Mouse (Mus musculus) hindbrain, embryonic 15.5 days (tissue): ENCODE measurements around the gene Akap7. TPM values are rescaled to one million over a fixed set of nuclear protein-coding genes. Genes with fewer than 3 reads are reported as not detected.
"Not testable (repeated sequence)": the region's sequence is repeated elsewhere in the genome, so short reads cannot be mapped to it uniquely, and the experiment has no call there.

Experiments
- ATAC-seq: fragments of 200-750 bp; cut with Nextera tagmentation; 2 replicates; pipeline ENCODE4 v1.8.0; 2017; ENCODE audit warnings: low read depth, moderate number of reproducible peaks, moderate TSS enrichment; ENCODE audit not compliant: low FRiP score
- H3K27ac ChIP-seq: fragments of 300-500 bp; sonication (generic); replicated peaks from 2 replicates; pipeline ENCODE4 v1.5.1; 2015; ENCODE audit warnings: mild to moderate bottlenecking, inconsistent platforms
- H3K27me3 ChIP-seq: fragments of 300-500 bp; sonication (generic); 2 replicates; pipeline ENCODE4 v1.6.1; 2015; ENCODE audit warnings: control low read depth, inconsistent platforms
- H3K36me3 ChIP-seq: fragments of 300-500 bp; sonication (generic); 2 replicates; pipeline ENCODE4 v1.6.1; 2015; ENCODE audit warnings: control low read depth, inconsistent platforms
- H3K4me1 ChIP-seq: fragments of 300-500 bp; sonication (generic); replicated peaks from 2 replicates; pipeline ENCODE4 v1.6.1; 2015; ENCODE audit warnings: control low read depth, inconsistent platforms
- H3K4me2 ChIP-seq: fragments of 300-500 bp; sonication (generic); 2 replicates; pipeline ENCODE4 v1.6.1; 2015; ENCODE audit warnings: moderate library complexity, mild to moderate bottlenecking, inconsistent platforms
- H3K4me3 ChIP-seq: fragments of 300-500 bp; sonication (generic); 2 replicates; pipeline ENCODE4 v1.5.1; 2015; ENCODE audit warnings: mild to moderate bottlenecking, inconsistent platforms
- H3K9ac ChIP-seq: fragments of 300-500 bp; sonication (generic); 2 replicates; pipeline ENCODE4 v1.6.1; 2015; ENCODE audit warnings: inconsistent platforms
- H3K9me3 ChIP-seq: fragments of 300-500 bp; sonication (generic); 2 replicates; pipeline ENCODE4 v1.6.1; 2016; ENCODE audit warnings: control low read depth, inconsistent platforms
- whole genome bisulfite sequencing: fragments of 180-500 bp; shearing (Covaris S2); methylation state at CpG from one replicate; pipeline ENCODE4 v1.1.7; 2015; 5-methylcytosine and 5-hydroxymethylcytosine counted together
- polyA plus RNA-seq: library from polyadenylated mRNA; unstranded; fragments of >200 nt; fragmentation: Nextera tagmentation; extraction: Ambion mirVana; gene quantifications from 2 replicates; pipeline ENCODE4 v1.2.1, GENCODE M21; 2015

The Akap7 gene
- polyA plus RNA-seq, 1 experiment from 2014 or later: 51.6 TPM

GRCm38 (mm10) chr10:25207866-25208265 lies 99.8 kb downstream of the Akap7 start:
- Histone ChIP-seq H3K4me1 (0 out of 2 replicates have a peak, but pooled peaks cover 4% of the 10 kb centered on the region), H3K9me3 (no peaks in the 10 kb centered on the region), H3K27ac (no peak overlapping the region), H3K4me2 (no peak overlapping the region), H3K36me3 (no peaks in the 10 kb centered on the region), H3K27me3 (no peaks in the 10 kb centered on the region), H3K4me3 (no peak overlapping the region), H3K9ac (no peak overlapping the region)
- no peak for ATAC-seq
- WGBS: 34% methylated on average over 6 of the region's 6 CpGs

GRCm38 (mm10) chr10:25200691-25201090 lies 107.0 kb downstream of the Akap7 start:
- peak overlapping the region; percentile 54 for H3K4me3 ChIP-seq

GRCm38 (mm10) chr10:25199510-25200353 lies 107.9 kb downstream of the Akap7 start:
- Histone ChIP-seq H3K27me3 (no peaks in the 10 kb centered on the region), H3K36me3 (no peaks in the 10 kb centered on the region), H3K9me3 (no peaks in the 10 kb centered on the region), H3K4me2 (peak overlapping the region; percentile 70), H3K27ac (peak overlapping the region; percentile 74), H3K9ac (peak overlapping the region; percentile 58), H3K4me3 (peak overlapping the region; percentile 54), H3K4me1 (peaks cover 11% of the 10 kb centered on the region)
- peak; percentile 90 for ATAC-seq
- WGBS: 13% methylated on average over 32 of the region's 32 CpGs

More at GRCm38 (mm10) chr10:25200691-25201090, 107.0 kb downstream of the Akap7 start:
- 0 out of 2 replicates have a peak overlapping the region, but pooled peaks have one; percentile 74 for H3K27ac ChIP-seq
- no peak for ATAC-seq
- 75% methylated on average over 7 of the region's 7 CpGs for WGBS
- no peaks in the 10 kb centered on the region for H3K27me3 ChIP-seq
- peaks cover 11% of the 10 kb centered on the region for H3K4me1 ChIP-seq
- peak overlapping the region; percentile 70 for H3K4me2 ChIP-seq
- no peaks in the 10 kb centered on the region for H3K36me3 ChIP-seq
- no peaks in the 10 kb centered on the region for H3K9me3 ChIP-seq
- H3K9ac ChIP-seq: peak overlapping the region; percentile 58; the same call in 1 of the 2 replicates

DNA sequence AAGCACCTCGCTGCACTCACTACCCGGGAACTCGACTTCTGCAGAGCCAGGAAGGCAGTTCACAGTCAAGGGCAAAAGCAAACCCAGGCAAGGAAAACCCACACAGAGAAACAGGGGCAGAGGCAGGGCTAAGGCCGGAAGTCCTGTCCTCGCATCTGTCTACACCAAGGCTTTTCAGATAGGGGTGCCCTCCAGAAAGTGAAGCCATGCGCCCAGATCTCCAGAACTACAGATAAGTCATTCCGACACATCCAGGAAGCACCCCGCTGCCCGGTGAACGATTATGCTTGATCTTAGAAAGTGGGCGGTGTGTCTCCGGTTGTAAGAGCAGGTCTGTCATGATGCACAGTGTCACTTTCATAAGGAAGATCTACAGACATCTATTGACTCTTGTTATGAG lies 109.1 kb downstream of the Akap7 start:
- Histone ChIP-seq H3K4me1 (peaks cover 11% of the 10 kb centered on the region), H3K4me3 (peak overlapping the region; percentile 54), H3K27ac (no peak overlapping the region), H3K27me3 (no peaks in the 10 kb centered on the region), H3K36me3 (no peaks in the 10 kb centered on the region), H3K9me3 (no peaks in the 10 kb centered on the region), H3K9ac (no peak overlapping the region), H3K4me2 (peak overlapping the region; percentile 70)
- no peak for ATAC-seq
- WGBS: 74% methylated on average over 12 of the region's 12 CpGs

DNA sequence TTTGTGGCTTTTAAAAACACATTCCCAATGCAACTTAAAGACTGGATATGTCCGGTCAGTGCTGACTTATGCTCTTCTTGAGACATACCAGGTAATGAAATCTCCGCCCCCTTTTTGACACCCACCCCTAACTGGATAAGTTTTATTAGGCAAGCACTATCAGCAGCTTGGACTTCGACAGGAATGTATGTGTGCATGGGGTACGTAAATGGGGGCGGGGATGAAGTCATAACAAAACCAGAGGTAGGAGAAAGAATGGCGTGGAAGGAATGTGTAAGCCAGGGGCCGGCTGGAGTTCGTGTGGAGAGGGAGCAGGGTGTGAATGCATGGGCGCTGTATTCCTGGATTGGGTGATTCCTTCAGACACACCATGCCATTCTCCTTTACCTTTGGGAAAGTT lies 109.6 kb downstream of the Akap7 start:
- Histone ChIP-seq H3K36me3 (no peaks in the 10 kb centered on the region), H3K4me3 (peak overlapping the region; percentile 54), H3K9ac (no peak overlapping the region), H3K9me3 (no peaks in the 10 kb centered on the region), H3K27ac (no peak overlapping the region; the same call in 1 of the 2 replicates), H3K27me3 (no peaks in the 10 kb centered on the region), H3K4me1 (peaks cover 11% of the 10 kb centered on the region), H3K4me2 (peak overlapping the region; percentile 70)
- no peak for ATAC-seq
- WGBS: 79% methylated on average over 9 of the region's 9 CpGs

DNA sequence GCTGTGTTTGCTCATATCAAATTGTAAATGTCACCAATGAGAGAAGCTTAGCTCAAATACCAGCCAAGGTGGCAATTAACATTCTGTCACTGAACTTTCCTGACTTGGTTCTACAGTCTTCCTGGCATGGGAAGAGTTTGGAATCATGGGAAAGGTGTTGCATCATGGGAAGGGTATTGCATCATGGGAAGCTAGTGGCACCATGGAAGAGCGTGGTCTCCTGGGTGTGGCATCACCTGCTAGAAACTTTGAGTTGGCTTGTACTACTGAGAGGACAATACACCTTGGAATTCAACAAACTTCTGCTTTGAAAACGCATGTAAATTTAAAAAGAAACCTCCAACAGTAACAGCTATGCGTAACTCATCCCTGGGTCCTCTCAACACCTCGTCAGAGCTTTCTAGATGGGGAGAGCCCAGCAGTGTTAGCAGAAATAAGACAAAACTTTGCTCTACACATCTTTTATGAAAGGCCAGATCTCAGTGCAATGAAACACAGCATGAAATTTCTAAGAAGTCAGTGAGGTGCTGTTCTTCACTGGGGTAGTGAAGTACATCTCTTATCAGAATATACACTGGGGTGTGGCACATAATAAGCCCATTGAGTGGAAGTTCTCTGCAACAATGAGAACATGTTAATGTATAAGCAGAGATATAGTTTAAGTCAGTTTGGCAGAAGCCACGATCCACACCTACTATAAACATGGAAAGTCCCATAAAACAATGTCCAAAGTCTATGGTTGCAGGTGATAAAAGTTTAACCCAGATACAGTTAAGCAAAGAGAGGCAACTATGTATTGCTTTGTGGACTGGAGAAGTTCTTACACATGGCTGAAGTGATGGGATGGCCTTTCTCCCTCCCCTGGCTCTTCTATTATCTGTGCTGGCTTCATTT lies 115.2 kb downstream of the Akap7 start:
- WGBS: 92% methylated on average over 5 of the region's 5 CpGs
- H3K4me1 ChIP-seq: no peaks in the 10 kb centered on the region
- no peak overlapping the region for H3K9ac ChIP-seq
- no peaks in the 10 kb centered on the region for H3K9me3 ChIP-seq
- H3K36me3 ChIP-seq: no peaks in the 10 kb centered on the region
- no peak overlapping the region for H3K27ac ChIP-seq
- H3K4me3 ChIP-seq: no peak overlapping the region
- ATAC-seq: no peak
- H3K27me3 ChIP-seq: no peaks in the 10 kb centered on the region
- H3K4me2 ChIP-seq: no peak overlapping the region

DNA sequence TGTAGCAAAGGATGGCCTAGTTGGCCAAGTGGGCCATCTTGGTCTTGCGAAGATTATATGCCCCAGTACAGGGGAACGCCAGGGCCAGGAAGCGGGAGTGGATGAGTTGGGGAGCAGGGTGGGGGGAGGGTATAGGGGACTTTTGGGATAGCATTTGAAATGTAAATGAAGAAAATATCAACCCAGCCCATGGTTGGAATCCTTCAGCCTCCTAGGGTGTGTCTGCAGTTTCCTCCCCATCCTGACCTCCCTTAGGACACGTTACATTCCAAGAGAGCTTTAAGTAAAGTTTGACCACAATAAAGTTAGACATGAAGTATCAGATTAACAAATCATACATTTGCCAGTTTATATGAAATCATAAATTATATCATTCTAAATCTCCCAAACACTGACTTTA lies 116.5 kb downstream of the Akap7 start:
- Histone ChIP-seq H3K9me3 (no peaks in the 10 kb centered on the region), H3K4me2 (no peak overlapping the region), H3K4me3 (no peak overlapping the region), H3K27me3 (no peaks in the 10 kb centered on the region), H3K4me1 (no peaks in the 10 kb centered on the region), H3K9ac (no peak overlapping the region), H3K27ac (no peak overlapping the region), H3K36me3 (no peaks in the 10 kb centered on the region)
- WGBS: 93% methylated on average over 4 of the region's 4 CpGs
- ATAC-seq: no peak

DNA sequence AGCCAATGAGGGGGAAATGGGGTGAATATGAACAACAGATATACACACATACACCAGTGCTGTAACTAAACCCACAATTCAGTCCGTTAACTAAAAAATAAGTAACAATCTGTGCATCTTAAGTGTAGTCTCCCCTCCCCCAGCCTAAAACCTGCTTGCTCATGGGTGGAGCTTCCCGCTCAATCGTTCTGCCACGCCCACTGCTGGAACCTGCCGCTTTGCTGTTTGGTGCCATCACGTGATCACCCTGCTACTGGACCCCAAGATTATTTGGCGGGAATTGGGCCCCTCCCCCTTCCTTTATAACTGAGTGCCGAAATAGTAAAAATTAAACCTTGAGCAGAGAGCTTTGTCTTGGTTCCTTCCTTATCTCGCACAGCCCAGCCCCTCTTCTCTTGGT lies 121.4 kb downstream of the Akap7 start:
- not testable (repeated sequence) for H3K9me3 ChIP-seq, H3K27ac ChIP-seq, H3K9ac ChIP-seq, ATAC-seq, H3K4me1 ChIP-seq, H3K36me3 ChIP-seq, H3K27me3 ChIP-seq, H3K4me3 ChIP-seq, H3K4me2 ChIP-seq
- 57% methylated on average over 9 of the region's 9 CpGs for WGBS

DNA sequence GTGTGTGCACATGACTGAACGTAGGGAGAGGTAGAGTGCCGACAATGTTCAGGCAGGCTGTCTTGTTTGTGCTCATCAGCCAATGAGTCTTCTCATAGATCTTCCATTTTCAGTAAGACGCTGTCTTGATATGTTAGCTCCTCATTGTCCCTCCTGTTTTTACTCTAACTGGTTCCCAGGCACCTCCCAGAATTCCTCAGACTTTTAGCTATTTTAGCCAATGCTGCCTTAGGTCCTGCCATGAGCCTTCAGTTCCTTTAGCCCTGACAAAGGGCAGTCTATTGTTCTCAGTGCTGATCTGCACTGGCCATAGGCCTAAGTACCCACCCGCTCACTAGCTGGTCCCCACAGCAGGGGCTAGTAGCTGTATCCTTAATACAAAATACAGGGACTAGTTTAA lies 122.0 kb downstream of the Akap7 start:
- no peak overlapping the region for H3K9ac ChIP-seq
- H3K27me3 ChIP-seq: no peaks in the 10 kb centered on the region
- no peak overlapping the region for H3K27ac ChIP-seq
- 96% methylated on average over 4 of the region's 4 CpGs for WGBS
- H3K4me3 ChIP-seq: no peak overlapping the region
- H3K9me3 ChIP-seq: no peaks in the 10 kb centered on the region
- no peak for ATAC-seq
- no peaks in the 10 kb centered on the region for H3K36me3 ChIP-seq
- no peak overlapping the region for H3K4me2 ChIP-seq
- no peaks in the 10 kb centered on the region for H3K4me1 ChIP-seq

DNA sequence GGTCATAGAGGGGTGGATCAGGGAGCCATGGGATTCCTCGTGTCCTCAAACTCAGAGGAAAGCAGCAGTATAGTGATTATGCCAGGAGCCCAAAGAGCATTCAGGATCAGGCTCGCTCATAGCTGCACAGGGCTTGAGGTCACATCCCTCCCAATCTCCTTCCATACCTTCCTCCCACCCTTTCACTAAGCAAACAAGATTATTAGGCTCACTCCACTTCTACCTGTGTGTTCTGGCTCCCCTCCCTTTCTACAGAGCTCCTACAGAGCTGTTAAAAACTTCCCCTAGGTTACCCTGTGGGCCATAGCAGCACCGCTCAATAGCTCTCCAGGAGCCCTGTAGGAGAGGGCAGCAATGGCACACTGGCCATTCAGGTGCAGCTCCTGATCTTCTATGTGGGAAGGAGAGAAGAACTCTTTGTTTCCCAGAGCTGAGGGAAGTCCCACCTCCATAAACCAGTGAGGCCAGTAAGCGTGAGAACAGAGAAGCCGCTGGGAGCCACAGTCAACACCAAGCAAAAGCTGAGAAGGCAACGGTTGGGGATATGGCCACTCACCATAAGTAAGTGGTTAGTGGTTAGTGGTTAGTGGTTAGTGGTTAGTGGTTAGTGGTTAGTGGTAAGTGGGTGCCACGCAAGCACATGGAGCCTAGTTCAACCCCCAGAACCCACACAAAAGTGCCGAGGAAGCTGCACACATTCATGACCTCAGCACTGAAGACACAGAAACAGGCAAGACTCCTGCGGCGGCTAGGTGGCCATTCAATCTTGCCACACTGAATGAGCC lies 122.7 kb downstream of the Akap7 start:
- H3K36me3 ChIP-seq: no peaks in the 10 kb centered on the region
- no peak overlapping the region for H3K4me2 ChIP-seq
- no peaks in the 10 kb centered on the region for H3K27me3 ChIP-seq
- H3K4me1 ChIP-seq: no peaks in the 10 kb centered on the region
- ATAC-seq: 0 out of 2 replicates have a peak, but pooled peaks have one; percentile 23
- no peaks in the 10 kb centered on the region for H3K9me3 ChIP-seq
- H3K9ac ChIP-seq: no peak overlapping the region
- no peak overlapping the region for H3K4me3 ChIP-seq
- H3K27ac ChIP-seq: no peak overlapping the region
- 84% methylated on average over 10 of the region's 10 CpGs for whole genome bisulfite sequencing

DNA sequence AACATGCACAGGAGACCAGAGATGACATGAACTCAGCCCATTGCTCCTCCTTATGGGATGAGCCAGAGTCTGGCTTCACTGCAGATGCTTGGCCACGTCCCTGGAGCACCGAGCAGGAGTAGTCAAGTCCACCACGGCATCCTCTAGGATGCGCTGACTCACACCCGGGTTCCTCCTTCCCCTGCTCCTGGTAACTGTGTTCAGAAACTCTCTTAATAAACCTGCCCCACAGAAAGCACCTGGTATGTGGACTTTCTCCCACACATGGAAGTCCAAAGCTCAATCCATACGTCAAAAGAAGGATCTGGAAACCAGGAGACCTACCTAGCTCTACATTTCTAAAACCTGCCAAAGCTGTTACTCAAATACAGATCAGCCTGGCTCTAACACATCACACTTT lies 124.4 kb downstream of the Akap7 start:
- no peaks in the 10 kb centered on the region for H3K27me3 ChIP-seq
- no peak overlapping the region for H3K9ac ChIP-seq
- H3K9me3 ChIP-seq: no peaks in the 10 kb centered on the region
- 93% methylated on average over 6 of the region's 6 CpGs for WGBS
- H3K4me2 ChIP-seq: no peak overlapping the region
- no peaks in the 10 kb centered on the region for H3K36me3 ChIP-seq
- H3K4me1 ChIP-seq: no peaks in the 10 kb centered on the region
- ATAC-seq: no peak
- no peak overlapping the region for H3K27ac ChIP-seq
- H3K4me3 ChIP-seq: no peak overlapping the region
